Mouse (Mus musculus): ENCODE measurements at regions not wholly inside any gene's neighbourhood (a gene's known extent, or its start where the extent isn't known, plus 50 kb on each side); places are given as distances from the start of the nearest gene placed in this dataset.

- TF ChIP-seq CTCF (conservative IDR thresholded peaks at IDR 0.05; ENCODE audit: insufficient read depth, insufficient read length, low read depth, low read length), result no peak
- no peak for TF ChIP-seq POLR2A (IDR thresholded peaks at IDR 0.05; ENCODE audit: low read depth, low read length)
Measured at GRCm38 (mm10) chr10:7293203-7293602, 81.2 kb upstream of the Cnksr3 start.

All from kidney, adult 2 months (tissue).